Mouse (Mus musculus): ENCODE measurements around the gene Fcrla.

The Fcrla gene

GRCm38 (mm10) chr1:170926941-170927340 lies 442 bp downstream of the Fcrla start:
- DNase-seq, result no peak

- peak; percentile 36 to 54 for DNase-seq
These were observed 2.9 kb downstream of the Fcrla start for GRCm38 (mm10) chr1:170924485-170924884.

GRCm38 (mm10) chr1:170919308-170919707 lies 8.1 kb downstream of the Fcrla start:
- DNase-seq, result no peak

- no peak for DNase-seq
These were observed 11.7 kb downstream of the Fcrla start for GRCm38 (mm10) chr1:170915657-170916056.

GRCm38 (mm10) chr1:170912891-170913615 lies 14.3 kb downstream of the Fcrla start, which contains the start of gene Fcrlb:
Gene Fcrlb, minus strand, starts transcription at chr1:170912941.
- DNase-seq, result no peak

- no peak for DNase-seq
These were observed 15.3 kb downstream of the Fcrla start for GRCm38 (mm10) chr1:170911907-170912660.

- no peak for DNase-seq
These were observed 19.0 kb downstream of the Fcrla start for GRCm38 (mm10) chr1:170908341-170908740.

- DNase-seq, result peak; percentile 27 to 50
These were observed 19.8 kb downstream of the Fcrla start for GRCm38 (mm10) chr1:170907456-170908191.

GRCm38 (mm10) chr1:170907111-170907455 lies 20.3 kb downstream of the Fcrla start:
- no peak for DNase-seq

GRCm38 (mm10) chr1:170903485-170903884 lies 23.9 kb downstream of the Fcrla start:
- no peak for DNase-seq

GRCm38 (mm10) chr1:170901536-170902238 lies 25.7 kb downstream of the Fcrla start:
- peak; percentile 75 to 92 for DNase-seq

GRCm38 (mm10) chr1:170900799-170901467 lies 26.4 kb downstream of the Fcrla start:
- DNase-seq, result peak in 1 of 2 experiments; percentile 65

- no peak for DNase-seq
These were observed 28.8 kb downstream of the Fcrla start for GRCm38 (mm10) chr1:170898413-170899075.

- DNase-seq, result no peak
These were observed 30.6 kb downstream of the Fcrla start for GRCm38 (mm10) chr1:170896651-170897281.

- no peak for DNase-seq
These were observed 32.5 kb downstream of the Fcrla start for GRCm38 (mm10) chr1:170894603-170895602.

GRCm38 (mm10) chr1:170892279-170892678 lies 35.1 kb downstream of the Fcrla start:
- no peak for DNase-seq

GRCm38 (mm10) chr1:170891646-170892045 lies 35.7 kb downstream of the Fcrla start:
- DNase-seq, result no peak

- no peak for DNase-seq
These were observed 38.1 kb downstream of the Fcrla start for GRCm38 (mm10) chr1:170889310-170889709.

GRCm38 (mm10) chr1:170886044-170886458 lies 41.3 kb downstream of the Fcrla start:
- no peak for DNase-seq
